Mouse (Mus musculus) granulocyte monocyte progenitor cell, adult 5-6 weeks (primary cell): Measurements from ENCODE around the gene Stx7. TPM values are rescaled to one million over a fixed set of nuclear protein-coding genes. Genes with fewer than 3 reads are reported as not detected.

Experiments
- ATAC-seq: replicated peaks from 2 replicates; pipeline ENCODE4 v1.8.0; 2016; ENCODE audit warnings: mild to moderate bottlenecking, moderate TSS enrichment, inconsistent platforms; ENCODE audit not compliant: poor library complexity, severe bottlenecking
- total RNA-seq, 2 experiments: library from RNA; stranded (forward) in 1 of 2; stranded (reverse) in 1 of 2; fragments of 200-712, 200-1000 nt in 1 of 2; fragments of >200 nt in 1 of 2; fragmentation: Nextera tagmentation in 1 of 2; gene quantifications; 2 replicates each; pipeline ENCODE4 v1.2.3; 2014 to 2017

The Stx7 gene
- total RNA-seq, 2 experiments from 2014 or later: 47.3 to 60.2 TPM

DNA sequence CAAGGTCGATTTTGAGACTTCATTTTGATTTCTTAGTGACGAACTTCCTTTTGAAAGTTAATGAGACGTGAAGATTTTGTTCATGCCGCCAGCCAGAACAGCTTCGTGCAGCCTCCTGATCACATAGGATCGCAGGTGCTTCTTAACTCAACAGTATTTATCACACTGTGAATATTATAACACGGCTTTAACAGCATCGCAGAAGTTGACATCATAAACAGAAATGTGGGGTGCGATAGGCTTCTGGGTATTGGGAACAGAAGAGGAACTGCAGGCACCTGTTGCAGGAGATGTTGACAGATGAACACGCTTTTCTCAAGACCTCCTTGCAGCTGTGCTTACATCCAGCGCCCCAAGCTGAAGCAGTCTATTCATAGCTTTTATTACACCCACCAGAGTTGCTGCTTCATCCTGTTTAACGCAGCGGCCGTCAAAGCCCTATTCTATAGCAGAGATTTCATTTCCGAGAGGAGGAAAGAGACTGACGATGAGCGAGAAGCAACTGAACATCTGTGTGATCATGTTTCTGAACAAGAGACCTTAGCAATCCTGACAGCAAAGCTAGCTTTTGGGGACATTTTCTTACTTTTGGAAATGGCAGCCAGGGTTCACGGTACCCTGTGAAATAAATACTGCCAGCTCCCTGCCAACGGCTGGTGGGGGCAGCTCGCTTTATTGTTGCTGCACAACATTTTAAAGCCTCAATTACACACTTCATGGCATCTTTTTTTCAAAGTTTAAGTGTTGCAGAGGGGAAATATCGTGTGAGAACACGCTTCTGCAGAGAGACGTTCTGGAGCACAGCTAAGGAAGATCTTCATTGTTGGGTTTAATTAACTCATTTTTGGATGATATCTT is 86.6 kb downstream of the Stx7 start:
- no peak for ATAC-seq

Other genes starting within 250 kb of the Stx7 start
- gene Taar1, start 228.9 kb upstream of the Stx7 start, total RNA-seq (2014; fragmentation: Nextera tagmentation): not detected in 2 replicates
- not detected in 2 replicates for gene Taar1, start 228.9 kb upstream of the Stx7 start, total RNA-seq (2017)
- gene Taar2, start 210.7 kb upstream of the Stx7 start, total RNA-seq (2014; fragmentation: Nextera tagmentation): not detected in 2 replicates
- gene Taar2, start 210.7 kb upstream of the Stx7 start, total RNA-seq (2017): not detected in 2 replicates
- gene Taar3, start 199.7 kb upstream of the Stx7 start, total RNA-seq (2014; fragmentation: Nextera tagmentation): not detected in 2 replicates
- not detected in 2 replicates for gene Taar3, start 199.7 kb upstream of the Stx7 start, total RNA-seq (2017)
- not detected in 2 replicates for gene Taar4, start 188.8 kb upstream of the Stx7 start, total RNA-seq (2014; fragmentation: Nextera tagmentation)
- not detected in 2 replicates for gene Taar4, start 188.8 kb upstream of the Stx7 start, total RNA-seq (2017)
- gene Taar5, start 178.6 kb upstream of the Stx7 start, total RNA-seq (2014; fragmentation: Nextera tagmentation): not detected in 2 replicates
- not detected in 2 replicates for gene Taar5, start 178.6 kb upstream of the Stx7 start, total RNA-seq (2017)
- not detected in 2 replicates for gene Taar6, start 163.7 kb upstream of the Stx7 start, total RNA-seq (2014; fragmentation: Nextera tagmentation)
- gene Taar6, start 163.7 kb upstream of the Stx7 start, total RNA-seq (2017): not detected in 2 replicates
- gene Taar7a, start 155.8 kb upstream of the Stx7 start, total RNA-seq (2014; fragmentation: Nextera tagmentation): not detected in 2 replicates
- not detected in 2 replicates for gene Taar7a, start 155.8 kb upstream of the Stx7 start, total RNA-seq (2017)
- not detected in 2 replicates for gene Taar7b, start 149.4 kb upstream of the Stx7 start, total RNA-seq (2014; fragmentation: Nextera tagmentation)
- not detected in 2 replicates for gene Taar7b, start 149.4 kb upstream of the Stx7 start, total RNA-seq (2017)
- gene Taar7d, start 122.1 kb upstream of the Stx7 start, total RNA-seq (2014; fragmentation: Nextera tagmentation): not detected in 2 replicates
- not detected in 2 replicates for gene Taar7d, start 122.1 kb upstream of the Stx7 start, total RNA-seq (2017)
- gene Taar7e, start 111.7 kb upstream of the Stx7 start, total RNA-seq (2014; fragmentation: Nextera tagmentation): not detected in 2 replicates
- not detected in 2 replicates for gene Taar7e, start 111.7 kb upstream of the Stx7 start, total RNA-seq (2017)
- gene Taar7f, start 99.8 kb upstream of the Stx7 start, total RNA-seq (2014; fragmentation: Nextera tagmentation): not detected in 2 replicates
- gene Taar7f, start 99.8 kb upstream of the Stx7 start, total RNA-seq (2017): not detected in 2 replicates
- gene Taar8a, start 72.8 kb upstream of the Stx7 start, total RNA-seq (2014; fragmentation: Nextera tagmentation): not detected in 2 replicates
- gene Taar8a, start 72.8 kb upstream of the Stx7 start, total RNA-seq (2017): not detected in 2 replicates
- gene Taar8b, start 57.0 kb upstream of the Stx7 start, total RNA-seq (2014; fragmentation: Nextera tagmentation): not detected in 2 replicates
- not detected in 2 replicates for gene Taar8b, start 57.0 kb upstream of the Stx7 start, total RNA-seq (2017)
- not detected in 2 replicates for gene Taar8c, start 47.4 kb upstream of the Stx7 start, total RNA-seq (2014; fragmentation: Nextera tagmentation)
- gene Taar8c, start 47.4 kb upstream of the Stx7 start, total RNA-seq (2017): not detected in 2 replicates
- not detected in 2 replicates for gene Taar9, start 39.8 kb upstream of the Stx7 start, total RNA-seq (2014; fragmentation: Nextera tagmentation)
- gene Taar9, start 39.8 kb upstream of the Stx7 start, total RNA-seq (2017): not detected in 2 replicates
- not detected in 2 replicates for gene Moxd1, start 74.2 kb downstream of the Stx7 start, total RNA-seq (2014; fragmentation: Nextera tagmentation)
- gene Moxd1, start 74.2 kb downstream of the Stx7 start, total RNA-seq (2017): not detected in 2 replicates